Mouse (Mus musculus): Measurements from ENCODE around the gene Cpsf4l.

GRCm38 (mm10) chr11:113669711-113670110, 40.1 kb downstream of the Cpsf4l start:
- TF ChIP-seq CTCF (IDR thresholded peaks at IDR 0.05; ENCODE audit: low read depth) = no peak
- no peak for TF ChIP-seq EP300 (IDR thresholded peaks at IDR 0.05; ENCODE audit: low read depth)

All from heart, postnatal 0 days (tissue).